Mouse (Mus musculus) gastrocnemius, postnatal 25 days (tissue): ENCODE data around the gene Tradd. TPM values are rescaled to one million over a fixed set of nuclear protein-coding genes. Genes with fewer than 3 reads are reported as not detected.
A peak's percentile ranks its signal among the peaks of the same experiment; 100 is the strongest.
"Not testable (repeated sequence)": the region's sequence is repeated elsewhere in the genome, so short reads cannot be mapped to it uniquely, and the experiment has no call there.

Experiments used
- DNase-seq: peaks from one replicate; pipeline ENCODE4 v3.0.0; 2022
- total RNA-seq, 2 experiments: library from RNA; stranded (reverse); gene quantifications; 1 replicate in 1 of 2; 2 replicates in 1 of 2; pipeline ENCODE4 v1.2.3; 2021

Gene Tradd
- total RNA-seq, 2 experiments from 2014 or later, result 3.0 TPM

GRCm38 (mm10) chr8:105295895-105296573, 31.6 kb upstream of the Tradd start, which contains the start of gene Exoc3l:
TSS of gene Exoc3l (minus strand) at chr8:105296101.
- DNase-seq, result no peak

- DNase-seq, result no peak
Measured at GRCm38 (mm10) chr8:105295256-105295655, 30.8 kb upstream of the Tradd start.

DNA sequence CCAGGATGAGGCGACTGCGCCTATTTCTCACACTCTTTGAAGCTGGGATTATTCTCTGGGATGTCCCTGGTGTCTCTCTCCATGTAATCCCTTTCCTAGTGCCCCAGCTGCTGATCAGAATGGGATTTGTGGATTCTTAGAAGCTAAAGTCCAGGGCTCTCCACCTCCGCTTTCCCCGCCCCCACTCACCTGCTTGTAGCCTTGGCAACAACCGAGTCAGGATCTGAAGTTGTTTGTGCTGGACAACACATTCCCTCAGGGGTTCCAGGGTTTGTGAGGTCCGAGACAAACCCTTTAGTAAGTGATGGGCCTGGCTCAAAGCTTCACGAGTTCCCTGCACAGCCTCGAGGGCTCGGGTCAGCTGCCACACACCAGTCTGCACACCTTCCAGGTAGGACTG, 30.4 kb upstream of the Tradd start:
- DNase-seq, result no peak

DNA sequence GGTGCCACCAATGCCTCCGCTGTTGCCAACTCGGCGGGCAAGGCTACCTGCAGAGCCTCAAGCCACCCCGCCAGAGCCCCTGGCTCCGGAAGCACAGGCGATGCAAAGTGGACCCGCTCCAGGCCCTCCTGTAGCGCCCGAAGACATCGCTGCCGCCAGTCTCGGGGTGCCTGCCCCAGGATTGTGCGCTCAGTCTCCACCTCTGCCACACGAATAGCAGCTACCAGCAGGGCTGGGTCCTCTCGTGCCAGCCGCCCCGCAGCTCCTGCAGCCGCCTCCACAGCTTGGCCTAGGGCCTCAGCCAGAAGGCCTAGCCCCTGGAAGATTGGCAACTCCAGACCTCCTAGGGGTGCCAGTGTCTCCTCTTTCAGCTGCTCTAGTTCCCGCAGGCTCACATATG, 29.0 kb upstream of the Tradd start:
- no peak for DNase-seq

- DNase-seq, result no peak
Measured at GRCm38 (mm10) chr8:105292471-105292870, 28.1 kb upstream of the Tradd start.

DNA sequence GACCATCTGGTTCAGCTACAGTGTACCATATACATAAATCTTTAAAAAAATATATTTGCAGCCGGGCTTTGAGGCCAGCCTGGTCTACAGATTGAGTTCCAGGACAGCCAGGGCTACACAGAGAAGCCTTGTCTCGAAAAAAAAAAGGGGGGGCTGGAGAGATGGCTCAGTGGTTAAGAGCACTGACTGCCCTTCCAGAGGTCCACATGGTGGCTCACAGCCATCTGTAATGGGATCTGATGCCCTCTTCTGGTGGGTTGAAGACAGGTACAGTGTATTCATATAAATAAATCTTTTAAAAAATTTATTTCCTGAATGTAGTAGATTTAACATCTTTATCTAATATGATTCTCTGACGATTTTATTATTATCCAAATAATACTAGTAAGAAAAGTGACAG, 27.4 kb upstream of the Tradd start:
- not testable (repeated sequence) for DNase-seq

- not testable (repeated sequence) for DNase-seq
Measured at GRCm38 (mm10) chr8:105291364-105291763, 27.0 kb upstream of the Tradd start.

DNA sequence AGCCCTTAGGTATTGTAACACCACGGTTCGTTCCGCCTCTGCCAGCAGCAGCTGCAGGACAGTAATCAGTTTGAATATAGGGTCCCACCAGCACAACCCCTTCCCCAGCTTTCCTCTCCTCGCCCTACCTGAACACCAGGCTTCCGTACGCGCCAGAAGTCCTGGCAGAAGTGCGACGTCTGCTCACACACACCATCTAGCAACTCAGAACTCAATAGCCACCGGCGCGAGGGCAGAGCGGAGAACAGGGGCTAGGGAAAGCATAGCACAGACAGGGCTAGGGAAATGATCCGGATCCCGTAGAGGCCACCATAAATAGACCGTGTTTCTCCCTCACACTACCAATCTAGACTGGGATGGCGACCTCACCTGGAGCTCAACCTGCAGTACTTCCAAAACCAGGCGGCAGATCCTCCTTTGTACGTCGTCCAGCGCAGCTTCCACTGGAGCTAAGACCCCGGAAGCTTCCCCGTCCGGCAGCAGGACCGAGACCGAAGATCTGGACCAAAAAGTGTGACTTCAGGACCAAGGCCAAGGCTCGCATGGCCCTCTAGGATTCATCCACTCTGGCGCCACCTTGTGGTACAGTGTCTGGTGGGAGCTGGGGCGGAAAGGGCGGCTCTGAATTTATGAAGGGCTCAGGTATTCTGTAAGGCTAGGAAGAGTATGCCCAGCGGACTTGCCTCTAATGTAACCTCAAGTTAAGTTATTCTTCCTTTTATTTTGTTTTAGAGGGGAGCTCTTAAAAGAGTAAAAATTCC, 26.3 kb upstream of the Tradd start:
- DNase-seq, result peak; percentile 63

DNA sequence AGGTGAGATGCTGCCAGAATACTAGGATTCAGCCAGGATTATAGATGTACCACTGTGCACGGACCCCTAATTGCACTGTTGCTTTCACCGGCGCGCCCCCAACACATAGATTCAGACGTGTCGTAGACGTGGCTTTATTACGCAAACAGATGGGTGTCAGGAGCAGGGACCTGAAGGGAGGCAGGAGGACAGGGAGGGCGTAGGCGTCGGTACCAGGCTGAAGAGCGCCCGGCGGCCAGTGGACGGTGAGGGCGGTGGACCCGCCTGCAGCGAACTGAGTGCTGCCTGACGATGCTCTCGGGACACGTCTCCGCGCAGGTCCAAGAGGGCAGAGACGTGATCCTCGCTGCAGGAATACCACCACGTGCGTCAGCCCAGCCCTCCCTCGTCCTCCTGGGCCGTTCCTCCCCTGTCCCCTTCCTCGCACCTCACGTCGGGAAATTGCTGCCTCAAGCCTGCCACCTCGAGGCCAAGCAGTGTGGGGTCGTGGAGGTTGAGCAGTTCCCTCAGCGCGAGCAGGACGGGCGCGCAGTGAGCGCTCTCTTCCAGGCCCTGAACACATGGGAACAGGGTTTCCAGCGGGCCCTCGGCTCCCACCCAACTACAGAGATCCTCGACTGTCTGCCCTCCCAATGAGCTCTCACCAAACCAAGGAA, 25.5 kb upstream of the Tradd start, which contains the start of gene 4931428F04Rik:
TSS of gene 4931428F04Rik (minus strand) at position 60 of the 656 bp plus-strand sequence.
- DNase-seq, result no peak

GRCm38 (mm10) chr8:105288958-105289732, 24.7 kb upstream of the Tradd start:
- DNase-seq, result peak; percentile 89

- no peak for DNase-seq
Measured at GRCm38 (mm10) chr8:105288231-105288630, 23.8 kb upstream of the Tradd start.

- DNase-seq, result no peak
Measured at GRCm38 (mm10) chr8:105286907-105287306, 22.5 kb upstream of the Tradd start.

GRCm38 (mm10) chr8:105285514-105285913, 21.1 kb upstream of the Tradd start:
- no peak for DNase-seq

- DNase-seq, result peak; percentile 50
Measured at GRCm38 (mm10) chr8:105283074-105283473, 18.7 kb upstream of the Tradd start.

- DNase-seq, result no peak
Measured at GRCm38 (mm10) chr8:105282239-105282638, 17.8 kb upstream of the Tradd start.

- no peak for DNase-seq
Measured at GRCm38 (mm10) chr8:105281821-105282220, 17.4 kb upstream of the Tradd start.

- DNase-seq, result no peak
Measured at GRCm38 (mm10) chr8:105280567-105280966, 16.2 kb upstream of the Tradd start.

GRCm38 (mm10) chr8:105278911-105279334, 14.5 kb upstream of the Tradd start:
- peak; percentile 84 for DNase-seq

GRCm38 (mm10) chr8:105276292-105277120, 12.1 kb upstream of the Tradd start:
- peak; percentile 58 for DNase-seq

DNA sequence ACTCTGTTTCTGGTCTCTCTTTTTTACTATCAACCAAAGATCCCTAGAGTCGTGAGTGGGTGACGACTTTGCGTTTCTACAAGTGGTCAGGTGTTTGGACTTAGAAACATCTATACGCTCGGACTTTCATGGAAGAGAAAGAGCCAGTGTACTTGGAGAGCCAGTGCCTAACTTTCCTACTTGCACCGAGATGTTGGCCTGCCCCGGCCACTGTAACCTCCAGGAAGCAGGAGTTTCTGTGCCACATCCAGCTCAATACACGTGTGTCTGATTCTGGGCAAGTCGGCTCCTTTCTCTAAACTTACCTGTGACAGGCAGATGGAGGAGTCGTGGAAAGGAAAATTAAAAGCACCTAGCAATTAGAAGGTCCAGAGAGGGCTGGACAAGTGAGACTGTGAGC, 11.4 kb upstream of the Tradd start, which contains the start of gene Nol3:
TSS of gene Nol3 (plus strand) at position 301 of the 400 bp plus-strand sequence.
- no peak for DNase-seq

- no peak for DNase-seq
Measured at GRCm38 (mm10) chr8:105275387-105275786, 11.0 kb upstream of the Tradd start.
